Mouse (Mus musculus): ENCODE measurements around the gene Cyb5r3.

DNA sequence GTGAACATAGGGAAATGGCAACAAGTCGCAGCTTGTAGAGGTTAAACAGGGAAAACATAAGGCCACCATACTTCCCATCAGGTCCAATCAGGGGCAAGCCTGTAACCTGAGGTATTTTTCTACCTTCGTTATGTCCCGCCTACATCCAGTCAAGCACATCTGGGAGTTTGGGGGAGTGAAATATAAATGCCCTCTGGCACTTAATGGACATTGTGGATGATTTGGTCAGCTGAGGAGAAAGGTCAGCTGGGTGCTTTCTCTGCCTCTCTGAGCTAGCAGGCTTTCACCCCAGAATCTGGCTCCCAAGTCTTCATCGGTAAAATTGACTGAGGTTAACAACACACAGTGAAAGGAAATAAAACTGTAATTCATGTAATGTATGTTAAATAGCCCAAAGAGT, 21.0 kb upstream of the Cyb5r3 start:
- TF ChIP-seq RAD21 (IDR thresholded peaks at IDR 0.05; ENCODE audit: low read depth, low read length) (no peak), BHLHE40 (IDR thresholded peaks at IDR 0.05; ENCODE audit: borderline replicate concordance, low read depth, low read length) (no peak), GATA1 (IDR thresholded peaks at IDR 0.05; ENCODE audit: low read depth, low read length) (no peak)
